Mouse (Mus musculus): ENCODE data around the gene Vat1l. TPM values are rescaled to one million over a fixed set of nuclear protein-coding genes. Genes with fewer than 3 reads are reported as not detected.

Vat1l gene
- polyA plus RNA-seq, 1 experiment from 2014 or later = 0.62 TPM

- Histone ChIP-seq H3K9me3 (replicated peaks; ENCODE audit: control insufficient read depth, low read length) (no peaks in the 10 kb centered on the region), H3K4me3 (ENCODE audit: low read depth, low read length) (no peak overlapping the region), H3K27me3 (ENCODE audit: control insufficient read depth, insufficient read depth, low read length) (no peaks in the 10 kb centered on the region), H3K9ac (ENCODE audit: low read depth, low read length) (no peak overlapping the region), H3K27ac (ENCODE audit: low read depth, low read length) (no peak overlapping the region), H3K4me1 (ENCODE audit: control insufficient read depth, insufficient read depth, low read length) (no peaks in the 10 kb centered on the region), H3K4me2 (no peak overlapping the region), H3K36me3 (ENCODE audit: control insufficient read depth, insufficient read depth, low read length) (no peaks in the 10 kb centered on the region)
- ATAC-seq (replicated peaks; ENCODE audit: insufficient number of reproducible peaks, low FRiP score, low TSS enrichment) = no peak
- WGBS (ENCODE audit: insufficient replicate concordance) = 57% methylated on average over 8 of the region's 8 CpGs
Observed at GRCm38 (mm10) chr8:114360506-114360905, 155.1 kb downstream of the Vat1l start.

- Histone ChIP-seq H3K4me2 (no peak overlapping the region), H3K36me3 (ENCODE audit: control insufficient read depth, insufficient read depth, low read length) (no peaks in the 10 kb centered on the region), H3K9me3 (replicated peaks; ENCODE audit: control insufficient read depth, low read length) (no peaks in the 10 kb centered on the region), H3K4me1 (ENCODE audit: control insufficient read depth, insufficient read depth, low read length) (no peaks in the 10 kb centered on the region), H3K27me3 (ENCODE audit: control insufficient read depth, insufficient read depth, low read length) (no peaks in the 10 kb centered on the region), H3K27ac (ENCODE audit: low read depth, low read length) (no peak overlapping the region), H3K9ac (ENCODE audit: low read depth, low read length) (no peak overlapping the region), H3K4me3 (ENCODE audit: low read depth, low read length) (no peak overlapping the region)
- 68% methylated on average over 5 of the region's 5 CpGs for WGBS (ENCODE audit: insufficient replicate concordance)
- ATAC-seq (replicated peaks; ENCODE audit: insufficient number of reproducible peaks, low FRiP score, low TSS enrichment) = no peak
Observed at GRCm38 (mm10) chr8:114363167-114363566, 157.8 kb downstream of the Vat1l start.

DNA sequence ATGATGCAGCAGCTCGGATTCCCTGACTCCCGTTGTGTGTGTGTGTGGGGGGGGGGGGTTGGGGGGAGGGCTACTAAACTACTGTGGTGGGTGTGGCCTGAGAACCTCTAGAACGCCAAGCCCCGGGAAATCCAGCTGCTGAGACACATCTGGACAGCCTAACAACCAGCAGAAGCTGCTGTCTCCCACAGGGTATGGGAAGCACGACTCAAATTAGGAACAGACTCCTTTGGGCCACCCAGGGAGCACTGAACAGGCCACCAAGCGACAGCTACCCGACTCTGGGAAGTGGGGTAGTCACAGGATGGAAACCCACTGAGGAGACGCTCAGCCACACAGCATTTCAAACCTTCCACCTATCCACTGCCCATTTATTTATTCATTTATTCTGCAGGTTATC lies 158.2 kb downstream of the Vat1l start:
- Histone ChIP-seq H3K4me3 (ENCODE audit: low read depth, low read length) (no peak overlapping the region), H3K4me2 (no peak overlapping the region), H3K27ac (ENCODE audit: low read depth, low read length) (no peak overlapping the region), H3K9me3 (replicated peaks; ENCODE audit: control insufficient read depth, low read length) (no peaks in the 10 kb centered on the region), H3K4me1 (ENCODE audit: control insufficient read depth, insufficient read depth, low read length) (no peaks in the 10 kb centered on the region), H3K36me3 (ENCODE audit: control insufficient read depth, insufficient read depth, low read length) (no peaks in the 10 kb centered on the region), H3K27me3 (ENCODE audit: control insufficient read depth, insufficient read depth, low read length) (no peaks in the 10 kb centered on the region), H3K9ac (ENCODE audit: low read depth, low read length) (no peak overlapping the region)
- WGBS (ENCODE audit: insufficient replicate concordance) = 65% methylated on average over 8 of the region's 8 CpGs
- ATAC-seq (replicated peaks; ENCODE audit: insufficient number of reproducible peaks, low FRiP score, low TSS enrichment) = no peak

GRCm38 (mm10) chr8:114369038-114369976 lies 163.9 kb downstream of the Vat1l start:
- 0 out of 2 replicates have a peak overlapping the region, but pooled peaks have one; percentile 23 for H3K4me2 ChIP-seq
- no peaks in the 10 kb centered on the region for H3K9me3 ChIP-seq (replicated peaks; ENCODE audit: control insufficient read depth, low read length)
- 35% methylated on average over 27 of the region's 27 CpGs for WGBS (ENCODE audit: insufficient replicate concordance)
- no peaks in the 10 kb centered on the region for H3K27me3 ChIP-seq (ENCODE audit: control insufficient read depth, insufficient read depth, low read length)
- H3K36me3 ChIP-seq (ENCODE audit: control insufficient read depth, insufficient read depth, low read length) = no peaks in the 10 kb centered on the region
- ATAC-seq (replicated peaks; ENCODE audit: insufficient number of reproducible peaks, low FRiP score, low TSS enrichment) = no peak
- no peak overlapping the region for H3K4me3 ChIP-seq (ENCODE audit: low read depth, low read length)
- H3K9ac ChIP-seq (ENCODE audit: low read depth, low read length) = no peak overlapping the region
- H3K27ac ChIP-seq (ENCODE audit: low read depth, low read length) = no peak overlapping the region
- H3K4me1 ChIP-seq (ENCODE audit: control insufficient read depth, insufficient read depth, low read length) = no peaks in the 10 kb centered on the region

DNA sequence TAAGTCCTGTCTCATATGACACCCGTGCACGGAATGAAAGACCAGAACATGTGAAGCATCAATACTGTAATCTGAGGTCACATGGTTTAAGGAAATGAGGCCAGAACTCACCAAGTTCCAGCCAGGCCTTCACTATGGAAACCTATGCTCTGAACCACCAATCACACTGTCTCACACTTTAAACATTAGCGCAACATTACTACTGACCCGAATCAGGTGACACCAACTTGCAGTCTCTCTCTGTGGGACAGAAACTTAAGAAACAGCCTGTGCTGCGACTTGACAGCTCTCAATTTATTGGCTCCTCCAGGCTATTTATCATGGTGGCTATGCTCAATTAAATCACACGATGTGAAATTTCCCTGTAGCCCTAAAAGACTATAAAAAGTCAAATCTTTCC lies 169.0 kb downstream of the Vat1l start:
- H3K27me3 ChIP-seq (ENCODE audit: control insufficient read depth, insufficient read depth, low read length) = no peaks in the 10 kb centered on the region
- 81% methylated on average over 6 of the region's 6 CpGs for WGBS (ENCODE audit: insufficient replicate concordance)

GRCm38 (mm10) chr8:114384189-114384588 lies 178.8 kb downstream of the Vat1l start:
- H3K4me3 ChIP-seq (ENCODE audit: low read depth, low read length) = no peak overlapping the region
- ATAC-seq (replicated peaks; ENCODE audit: insufficient number of reproducible peaks, low FRiP score, low TSS enrichment) = no peak
- H3K9me3 ChIP-seq (replicated peaks; ENCODE audit: control insufficient read depth, low read length) = no peaks in the 10 kb centered on the region
- H3K4me2 ChIP-seq = no peak overlapping the region
- WGBS (ENCODE audit: insufficient replicate concordance) = 80% methylated on average over 3 of the region's 3 CpGs
- H3K9ac ChIP-seq (ENCODE audit: low read depth, low read length) = no peak overlapping the region
- H3K27me3 ChIP-seq (ENCODE audit: control insufficient read depth, insufficient read depth, low read length) = no peaks in the 10 kb centered on the region
- H3K36me3 ChIP-seq (ENCODE audit: control insufficient read depth, insufficient read depth, low read length) = no peaks in the 10 kb centered on the region
- H3K4me1 ChIP-seq (ENCODE audit: control insufficient read depth, insufficient read depth, low read length) = no peaks in the 10 kb centered on the region
- no peak overlapping the region for H3K27ac ChIP-seq (ENCODE audit: low read depth, low read length)

More for the DNA sequence above, 169.0 kb downstream of the Vat1l start:
- no peak for ATAC-seq (replicated peaks; ENCODE audit: insufficient number of reproducible peaks, low FRiP score, low TSS enrichment)
- H3K4me1 ChIP-seq (ENCODE audit: control insufficient read depth, insufficient read depth, low read length) = no peaks in the 10 kb centered on the region
- H3K27ac ChIP-seq (ENCODE audit: low read depth, low read length) = no peak overlapping the region
- no peak overlapping the region for H3K9ac ChIP-seq (ENCODE audit: low read depth, low read length)
- H3K4me2 ChIP-seq = no peak overlapping the region
- H3K36me3 ChIP-seq (ENCODE audit: control insufficient read depth, insufficient read depth, low read length) = no peaks in the 10 kb centered on the region
- no peaks in the 10 kb centered on the region for H3K9me3 ChIP-seq (replicated peaks; ENCODE audit: control insufficient read depth, low read length)
- no peak overlapping the region for H3K4me3 ChIP-seq (ENCODE audit: low read depth, low read length)

DNA sequence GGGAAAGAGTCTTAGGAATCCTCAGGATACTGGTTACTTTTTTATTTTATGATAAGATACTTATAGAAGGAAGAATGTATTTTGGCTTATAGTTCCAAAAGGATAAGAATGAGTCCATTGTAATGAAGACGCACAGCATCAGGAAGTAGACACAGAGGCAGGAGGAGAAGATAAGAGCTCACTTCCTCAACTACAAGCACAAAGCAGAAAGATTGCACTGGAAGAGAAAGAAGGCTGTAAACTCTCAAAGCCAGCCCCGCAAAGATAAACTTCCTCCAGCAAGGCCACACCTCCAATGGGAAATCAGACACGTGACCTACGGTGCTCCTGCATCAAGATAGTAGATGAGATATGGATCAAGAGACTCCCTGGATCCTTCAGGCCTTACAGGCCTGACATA lies 182.1 kb downstream of the Vat1l start:
- H3K4me2 ChIP-seq = no peak overlapping the region
- no peaks in the 10 kb centered on the region for H3K27me3 ChIP-seq (ENCODE audit: control insufficient read depth, insufficient read depth, low read length)
- no peak overlapping the region for H3K27ac ChIP-seq (ENCODE audit: low read depth, low read length)
- no peak for ATAC-seq (replicated peaks; ENCODE audit: insufficient number of reproducible peaks, low FRiP score, low TSS enrichment)
- WGBS (ENCODE audit: insufficient replicate concordance) = 51% methylated on average over 4 of the region's 4 CpGs
- no peaks in the 10 kb centered on the region for H3K9me3 ChIP-seq (replicated peaks; ENCODE audit: control insufficient read depth, low read length)
- no peak overlapping the region for H3K9ac ChIP-seq (ENCODE audit: low read depth, low read length)
- H3K4me1 ChIP-seq (ENCODE audit: control insufficient read depth, insufficient read depth, low read length) = no peaks in the 10 kb centered on the region
- no peaks in the 10 kb centered on the region for H3K36me3 ChIP-seq (ENCODE audit: control insufficient read depth, insufficient read depth, low read length)
- H3K4me3 ChIP-seq (ENCODE audit: low read depth, low read length) = no peak overlapping the region

DNA sequence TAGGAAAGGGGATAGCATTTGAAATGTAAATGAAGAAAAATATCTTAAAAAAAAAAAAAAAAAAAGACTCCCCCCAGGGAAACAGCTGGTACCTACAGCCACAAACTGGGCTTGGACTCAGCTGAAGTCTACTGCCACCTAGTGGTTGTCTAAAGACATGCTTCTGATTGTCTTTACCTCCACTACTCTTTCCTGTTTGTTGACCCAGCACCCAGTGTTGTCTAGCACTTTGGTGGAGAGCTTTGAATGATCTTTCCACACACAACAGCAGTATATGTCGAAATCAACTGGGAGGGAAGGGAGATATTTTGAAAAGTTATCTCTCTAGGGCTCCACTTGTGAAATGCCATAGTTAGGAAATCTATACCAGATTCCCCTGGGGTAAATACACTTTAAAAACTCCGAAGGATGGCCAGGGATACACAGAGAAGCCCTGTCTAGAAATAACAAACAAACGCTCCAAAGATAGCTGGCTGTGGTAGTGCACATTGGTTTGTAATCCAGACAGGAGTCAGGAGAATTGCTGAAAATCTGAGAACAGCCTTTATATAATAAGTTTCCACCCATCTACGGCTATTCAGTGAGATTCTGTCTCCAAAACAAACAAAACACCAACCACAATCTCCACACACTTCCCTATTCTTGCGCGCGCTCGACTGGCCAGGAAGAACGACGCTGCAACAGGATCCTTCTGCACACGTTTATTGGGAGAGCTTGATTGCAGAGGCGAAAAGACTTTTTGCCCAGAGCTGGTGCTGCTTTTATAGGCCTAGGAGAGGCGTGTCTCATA lies 185.2 kb downstream of the Vat1l start:
- Histone ChIP-seq H3K36me3 (ENCODE audit: control insufficient read depth, insufficient read depth, low read length) (no peaks in the 10 kb centered on the region), H3K4me2 (no peak overlapping the region), H3K4me1 (ENCODE audit: control insufficient read depth, insufficient read depth, low read length) (no peaks in the 10 kb centered on the region), H3K4me3 (ENCODE audit: low read depth, low read length) (no peak overlapping the region), H3K9ac (ENCODE audit: low read depth, low read length) (no peak overlapping the region), H3K27me3 (ENCODE audit: control insufficient read depth, insufficient read depth, low read length) (no peaks in the 10 kb centered on the region), H3K27ac (ENCODE audit: low read depth, low read length) (no peak overlapping the region), H3K9me3 (replicated peaks; ENCODE audit: control insufficient read depth, low read length) (no peaks in the 10 kb centered on the region)
- no peak for ATAC-seq (replicated peaks; ENCODE audit: insufficient number of reproducible peaks, low FRiP score, low TSS enrichment)
- 78% methylated on average over 11 of the region's 13 CpGs for WGBS (ENCODE audit: insufficient replicate concordance)
